Mouse (Mus musculus) liver, postnatal 0 days (tissue): ENCODE data around the gene Rimbp3.

Experiments used
- CTCF ChIP-seq: sonication (generic); IDR thresholded peaks from 2 replicates; pipeline ENCODE4 v1.5.1; 2016; ENCODE audit warnings: antibody characterized with exemption, low read depth
- EP300 ChIP-seq: IDR thresholded peaks from 2 replicates; pipeline ENCODE4 v1.6.1; 2016; ENCODE audit warnings: antibody characterized with exemption, low read depth, mild to moderate bottlenecking

GRCm38 (mm10) chr16:17209981-17210838 lies 1.8 kb downstream of the Rimbp3 start:
- TF ChIP-seq EP300 (no peak), CTCF (peak; percentile 96)
